Mouse (Mus musculus) limb, embryonic 10.5 days (tissue): ENCODE measurements around the gene Kif5c. TPM values are rescaled to one million over a fixed set of nuclear protein-coding genes. Genes with fewer than 3 reads are reported as not detected.

Experiments
- DNase-seq: peaks from one replicate; pipeline ENCODE4 v3.0.0-alpha.2; 2017; ENCODE audit warnings: low spot score
- H3K27ac ChIP-seq: fragments of 300-500 bp; sonication (generic); 2 replicates; pipeline ENCODE4 v1.5.1; 2016; ENCODE audit warnings: mild to moderate bottlenecking
- H3K27me3 ChIP-seq: fragments of 300-500 bp; sonication (generic); 2 replicates; pipeline ENCODE4 v1.6.1; 2016; ENCODE audit warnings: low read depth, mild to moderate bottlenecking; ENCODE audit not compliant: poor library complexity, severe bottlenecking
- H3K36me3 ChIP-seq: fragments of 300-500 bp; sonication (generic); 2 replicates; pipeline ENCODE4 v1.6.1; 2016; ENCODE audit warnings: mild to moderate bottlenecking, moderate library complexity
- H3K4me1 ChIP-seq: fragments of 300-500 bp; sonication (generic); 2 replicates; pipeline ENCODE4 v1.6.1; 2016
- H3K4me3 ChIP-seq: fragments of 300-500 bp; sonication (generic); 2 replicates; pipeline ENCODE4 v1.5.1; 2016; ENCODE audit warnings: mild to moderate bottlenecking, moderate library complexity
- H3K9me3 ChIP-seq: fragments of 300-500 bp; sonication (generic); replicated peaks from 2 replicates; pipeline ENCODE4 v1.6.1; 2016; ENCODE audit warnings: mild to moderate bottlenecking
- WGBS: fragments of 180-500 bp; shearing (Covaris S2); methylation state at CpG from one replicate; pipeline ENCODE4 v1.1.7; 2016; 5-methylcytosine and 5-hydroxymethylcytosine counted together
- polyA plus RNA-seq: library from polyadenylated mRNA; unstranded; fragments of >200 nt; fragmentation: Nextera tagmentation; extraction: Ambion mirVana; gene quantifications from 2 replicates; pipeline ENCODE4 v1.2.1, GENCODE M21; 2016

Kif5c gene
- polyA plus RNA-seq, 1 experiment from 2014 or later, result 14.5 TPM

- peaks cover 6% of the 10 kb centered on the region for H3K4me1 ChIP-seq
- no peak overlapping the region for H3K27ac ChIP-seq
- WGBS, result 87% methylated on average over 2 of the region's 2 CpGs
- H3K27me3 ChIP-seq, result no peaks in the 10 kb centered on the region
- peaks cover 7% of the 10 kb centered on the region; the same call in 1 of the 2 replicates for H3K36me3 ChIP-seq
- H3K4me3 ChIP-seq, result no peak overlapping the region
- DNase-seq, result no peak
- H3K9me3 ChIP-seq, result no peaks in the 10 kb centered on the region
Measured at GRCm38 (mm10) chr2:49656988-49657387, 37.9 kb downstream of the Kif5c start.

GRCm38 (mm10) chr2:49657666-49658065, 38.6 kb downstream of the Kif5c start:
- Histone ChIP-seq H3K27me3 (no peaks in the 10 kb centered on the region), H3K27ac (no peak overlapping the region), H3K4me1 (peaks cover 6% of the 10 kb centered on the region), H3K9me3 (no peaks in the 10 kb centered on the region), H3K36me3 (0 out of 2 replicates have a peak, but pooled peaks cover under 1% of the 10 kb centered on the region), H3K4me3 (no peak overlapping the region)
- no peak for DNase-seq
- WGBS, result 91% methylated on average over 3 of the region's 3 CpGs

GRCm38 (mm10) chr2:49658988-49659387, 39.9 kb downstream of the Kif5c start:
- Histone ChIP-seq H3K4me1 (peaks cover 6% of the 10 kb centered on the region), H3K27me3 (no peaks in the 10 kb centered on the region), H3K36me3 (no peaks in the 10 kb centered on the region), H3K27ac (no peak overlapping the region), H3K4me3 (no peak overlapping the region), H3K9me3 (no peaks in the 10 kb centered on the region)
- WGBS, result 81% methylated on average over 4 of the region's 4 CpGs
- no peak for DNase-seq

GRCm38 (mm10) chr2:49659964-49660363, 40.9 kb downstream of the Kif5c start:
- DNase-seq, result no peak
- Histone ChIP-seq H3K4me1 (peaks cover 6% of the 10 kb centered on the region), H3K36me3 (no peaks in the 10 kb centered on the region), H3K4me3 (no peak overlapping the region), H3K27me3 (no peaks in the 10 kb centered on the region), H3K9me3 (no peaks in the 10 kb centered on the region), H3K27ac (no peak overlapping the region)
- 67% methylated on average over 8 of the region's 8 CpGs for WGBS

- Histone ChIP-seq H3K4me3 (no peak overlapping the region), H3K9me3 (no peaks in the 10 kb centered on the region), H3K27ac (no peak overlapping the region), H3K27me3 (no peaks in the 10 kb centered on the region), H3K4me1 (peaks cover 6% of the 10 kb centered on the region), H3K36me3 (no peaks in the 10 kb centered on the region)
- DNase-seq, result no peak
- 94% methylated on average over 12 of the region's 12 CpGs for WGBS
Measured at GRCm38 (mm10) chr2:49660375-49660923, 41.4 kb downstream of the Kif5c start.

GRCm38 (mm10) chr2:49661348-49661747, 42.2 kb downstream of the Kif5c start:
- no peak for DNase-seq
- no peaks in the 10 kb centered on the region for H3K36me3 ChIP-seq

GRCm38 (mm10) chr2:49661872-49662271, 42.8 kb downstream of the Kif5c start:
- H3K27ac ChIP-seq, result no peak overlapping the region
- 92% methylated on average over 3 of the region's 3 CpGs for WGBS
- no peaks in the 10 kb centered on the region for H3K27me3 ChIP-seq
- no peaks in the 10 kb centered on the region for H3K36me3 ChIP-seq
- no peak for DNase-seq
- H3K4me3 ChIP-seq, result no peak overlapping the region
- H3K4me1 ChIP-seq, result peaks cover 6% of the 10 kb centered on the region
- no peaks in the 10 kb centered on the region for H3K9me3 ChIP-seq

More at GRCm38 (mm10) chr2:49661348-49661747, 42.2 kb downstream of the Kif5c start:
- Histone ChIP-seq H3K27ac (no peak overlapping the region), H3K4me3 (no peak overlapping the region), H3K27me3 (no peaks in the 10 kb centered on the region), H3K4me1 (peaks cover 6% of the 10 kb centered on the region), H3K9me3 (no peaks in the 10 kb centered on the region)

GRCm38 (mm10) chr2:49671753-49672500, 52.8 kb downstream of the Kif5c start:
- peaks cover 3% of the 10 kb centered on the region for H3K36me3 ChIP-seq
- no peaks in the 10 kb centered on the region for H3K9me3 ChIP-seq
- H3K4me1 ChIP-seq, result peaks cover 37% of the 10 kb centered on the region
- WGBS, result 45% methylated on average over 12 of the region's 12 CpGs
- no peaks in the 10 kb centered on the region for H3K27me3 ChIP-seq
- peak overlapping the region; percentile 38; the same call in 1 of the 2 replicates for H3K27ac ChIP-seq
- no peak overlapping the region for H3K4me3 ChIP-seq
- no peak for DNase-seq

GRCm38 (mm10) chr2:49672501-49672874, 53.4 kb downstream of the Kif5c start:
- no peaks in the 10 kb centered on the region for H3K27me3 ChIP-seq
- H3K27ac ChIP-seq, result peak overlapping the region; percentile 38; the same call in 1 of the 2 replicates
- DNase-seq, result no peak
- WGBS, result 80% methylated on average over 7 of the region's 7 CpGs
- peaks cover 37% of the 10 kb centered on the region for H3K4me1 ChIP-seq
- H3K9me3 ChIP-seq, result no peaks in the 10 kb centered on the region
- H3K36me3 ChIP-seq, result peaks cover 8% of the 10 kb centered on the region
- H3K4me3 ChIP-seq, result no peak overlapping the region

GRCm38 (mm10) chr2:49676020-49676419, 56.9 kb downstream of the Kif5c start:
- no peaks in the 10 kb centered on the region for H3K27me3 ChIP-seq
- peaks cover 13% of the 10 kb centered on the region for H3K36me3 ChIP-seq
- H3K4me3 ChIP-seq, result no peak overlapping the region
- H3K27ac ChIP-seq, result no peak overlapping the region
- no peak for DNase-seq
- no peaks in the 10 kb centered on the region for H3K9me3 ChIP-seq
- WGBS, result 86% methylated on average over 12 of the region's 12 CpGs
- H3K4me1 ChIP-seq, result peaks cover 46% of the 10 kb centered on the region

- Histone ChIP-seq H3K27me3 (no peaks in the 10 kb centered on the region), H3K9me3 (no peaks in the 10 kb centered on the region), H3K36me3 (peaks cover 14% of the 10 kb centered on the region), H3K4me1 (peaks cover 31% of the 10 kb centered on the region), H3K27ac (no peak overlapping the region), H3K4me3 (no peak overlapping the region)
- 67% methylated on average over 7 of the region's 7 CpGs for WGBS
- DNase-seq, result no peak
Measured at GRCm38 (mm10) chr2:49678386-49678785, 59.3 kb downstream of the Kif5c start.

GRCm38 (mm10) chr2:49679135-49679964, 60.3 kb downstream of the Kif5c start:
- no peaks in the 10 kb centered on the region for H3K27me3 ChIP-seq
- H3K4me1 ChIP-seq, result peaks cover 41% of the 10 kb centered on the region
- no peaks in the 10 kb centered on the region for H3K9me3 ChIP-seq
- H3K36me3 ChIP-seq, result peaks cover 12% of the 10 kb centered on the region
- H3K4me3 ChIP-seq, result no peak overlapping the region
- 82% methylated on average over 16 of the region's 16 CpGs for WGBS
- H3K27ac ChIP-seq, result no peak overlapping the region
- DNase-seq, result no peak

- Histone ChIP-seq H3K4me1 (peaks cover 34% of the 10 kb centered on the region), H3K9me3 (no peaks in the 10 kb centered on the region), H3K4me3 (no peak overlapping the region), H3K36me3 (peaks cover 11% of the 10 kb centered on the region; the same call in 1 of the 2 replicates), H3K27me3 (no peaks in the 10 kb centered on the region), H3K27ac (no peak overlapping the region)
- DNase-seq, result no peak
- 88% methylated on average over 6 of the region's 6 CpGs for WGBS
Measured at GRCm38 (mm10) chr2:49682754-49683153, 63.7 kb downstream of the Kif5c start.
